Mouse (Mus musculus): ENCODE measurements around the gene Ltb4r1. TPM values are rescaled to one million over a fixed set of nuclear protein-coding genes. Genes with fewer than 3 reads are reported as not detected.

Gene Ltb4r1
- total and polyA plus RNA-seq, 3 experiments, result 0.21 to 0.33 TPM; not detected in 1

GRCm38 (mm10) chr14:55795380-55796163 lies 29.8 kb downstream of the Ltb4r1 start:
- in situ Hi-C loops (cut with MboI; ENCODE audit: low pct_ligation_motif_present, low pct_unique_long_range_greater_than_20kb, low sequenced_read_pairs), result no loop called here
- Histone ChIP-seq H3K4me3 (replicated peaks in 1 of 3; ENCODE audit: low read depth in 2 of 3, low read length in 2 of 3, poor library complexity in 1 of 3) (no peak overlapping the region), H3K9me3 (replicated peaks; ENCODE audit: low read length) (no peaks in the 10 kb centered on the region), H3K27ac (ENCODE audit: insufficient read depth, low read depth) (no peak overlapping the region), H3K4me1 (ENCODE audit: control insufficient read depth in 1 of 2, insufficient read depth in 2 of 2) (peaks cover 0 to 7% of the 10 kb centered on the region in 2 experiments; a peak in 2 of 4 replicates), H3K79me2 (replicated peaks; ENCODE audit: control insufficient read depth, extremely low read depth, insufficient read depth, poor library complexity, severe bottlenecking) (no peaks in the 10 kb centered on the region), H3K4me2 (ENCODE audit: insufficient read depth, low read depth, poor library complexity, severe bottlenecking) (no peak overlapping the region), H3K36me3 (replicated peaks in 1 of 2; ENCODE audit: control insufficient read depth in 1 of 2, insufficient read depth in 1 of 2, low read length in 1 of 2) (no peaks in the 10 kb centered on the region), H3K27me3 (replicated peaks) (no peaks in the 10 kb centered on the region), H3K9ac (ENCODE audit: insufficient read depth, low read depth) (no peak overlapping the region)
- DNase-seq (ENCODE audit: extremely low read depth), result peak; percentile 16
- dilution Hi-C loops (cut with MboI; ENCODE audit: extremely low pct_ligation_motif_present, extremely low pct_unique_long_range_greater_than_20kb, low sequenced_read_pairs), result no loop called here
- TF ChIP-seq ZMIZ1 (IDR thresholded peaks at IDR 0.05; ENCODE audit: low read depth, low read length) (no peak), JUND (conservative IDR thresholded peaks at IDR 0.05; ENCODE audit: low read depth, low read length) (no peak), CTCF (conservative IDR thresholded peaks at IDR 0.05 in 1 of 2, IDR thresholded peaks at IDR 0.05 in 1 of 2; ENCODE audit: low read depth in 2 of 2, low read length in 2 of 2) (no peak), ZC3H11A (IDR thresholded peaks at IDR 0.05; ENCODE audit: low read depth, low read length) (no peak), E2F4 (IDR thresholded peaks at IDR 0.05; ENCODE audit: insufficient replicate concordance, low read depth, low read length) (no peak), UBTF (IDR thresholded peaks at IDR 0.05; ENCODE audit: low read depth, low read length) (no peak), MAZ (IDR thresholded peaks at IDR 0.05; ENCODE audit: low read depth, low read length) (no peak), NRF1 (IDR thresholded peaks at IDR 0.05; ENCODE audit: low read depth, low read length) (no peak), GABPA (IDR thresholded peaks at IDR 0.05; ENCODE audit: insufficient replicate concordance, low read depth, low read length) (no peak), ZNF384 (IDR thresholded peaks at IDR 0.05; ENCODE audit: low read depth, low read length) (no peak), POLR2A (IDR thresholded peaks at IDR 0.05; ENCODE audit: low read depth, low read length) (no peak), MAX (IDR thresholded peaks at IDR 0.05; ENCODE audit: low read length) (no peak), MEF2A (IDR thresholded peaks at IDR 0.05; ENCODE audit: borderline replicate concordance, low read depth, low read length) (no peak), KAT2A (IDR thresholded peaks at IDR 0.05; ENCODE audit: insufficient replicate concordance, low read length) (no peak), RCOR1 (conservative IDR thresholded peaks at IDR 0.05; ENCODE audit: low read depth, low read length) (no peak), ELF1 (IDR thresholded peaks at IDR 0.05; ENCODE audit: low read depth, low read length) (no peak), CHD2 (IDR thresholded peaks at IDR 0.05; ENCODE audit: low read length) (no peak), TBP (conservative IDR thresholded peaks at IDR 0.05; ENCODE audit: low read depth, low read length) (no peak)

DNA sequence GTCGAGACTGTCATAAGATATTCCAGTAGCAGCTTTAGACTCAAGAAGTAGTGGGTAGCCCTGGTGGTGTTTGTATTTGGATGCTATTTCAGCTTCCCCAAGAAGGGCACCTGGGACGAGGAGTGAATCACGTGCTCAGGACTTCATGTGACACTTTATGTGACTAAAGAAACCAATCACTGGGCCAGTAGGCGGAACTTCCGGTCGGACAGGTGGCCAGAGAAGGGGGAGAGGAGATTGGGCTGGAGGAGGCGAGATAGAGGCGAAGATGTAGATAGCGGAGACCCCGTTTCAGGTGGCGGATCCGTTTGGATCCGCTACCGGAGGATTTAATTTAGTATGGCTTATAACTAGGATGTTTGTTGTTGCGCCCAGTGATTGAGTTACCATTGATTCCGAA lies 49.1 kb downstream of the Ltb4r1 start:
- H3K27ac ChIP-seq (ENCODE audit: insufficient read depth, low read depth), result no peak overlapping the region
- no peak overlapping the region for H3K9ac ChIP-seq (ENCODE audit: insufficient read depth, low read depth)
- no peaks in the 10 kb centered on the region for H3K9me3 ChIP-seq (replicated peaks; ENCODE audit: low read length)
- H3K27me3 ChIP-seq (replicated peaks), result no peaks in the 10 kb centered on the region
- no peaks in the 10 kb centered on the region for H3K36me3 ChIP-seq (replicated peaks in 1 of 2; ENCODE audit: control insufficient read depth in 1 of 2, insufficient read depth in 1 of 2, low read length in 1 of 2)
- H3K4me2 ChIP-seq (ENCODE audit: insufficient read depth, low read depth, poor library complexity, severe bottlenecking), result no peak overlapping the region
- dilution Hi-C loops (cut with MboI; ENCODE audit: extremely low pct_ligation_motif_present, extremely low pct_unique_long_range_greater_than_20kb, low sequenced_read_pairs) (no loop called here), in situ Hi-C loops (cut with MboI; ENCODE audit: low pct_ligation_motif_present, low pct_unique_long_range_greater_than_20kb, low sequenced_read_pairs) (no loop called here)
- peak; percentile 64 for DNase-seq (ENCODE audit: extremely low read depth)
- H3K4me3 ChIP-seq (replicated peaks in 1 of 3; ENCODE audit: low read depth in 2 of 3, low read length in 2 of 3, poor library complexity in 1 of 3), result peak overlapping the region; percentile 7 to 32 (median 10)
- no peaks in the 10 kb centered on the region for H3K79me2 ChIP-seq (replicated peaks; ENCODE audit: control insufficient read depth, extremely low read depth, insufficient read depth, poor library complexity, severe bottlenecking)
- no peaks in the 10 kb centered on the region for H3K4me1 ChIP-seq (ENCODE audit: control insufficient read depth in 1 of 2, insufficient read depth in 2 of 2)
- TF ChIP-seq PAX5 (IDR thresholded peaks at IDR 0.05; ENCODE audit: low read length) (no peak), POLR2AphosphoS2 (IDR thresholded peaks at IDR 0.05; ENCODE audit: low read depth, low read length) (no peak), MAX (IDR thresholded peaks at IDR 0.05; ENCODE audit: low read length) (peak; percentile 87), TCF12 (IDR thresholded peaks at IDR 0.05; ENCODE audit: low read depth, low read length) (no peak), JUND (conservative IDR thresholded peaks at IDR 0.05; ENCODE audit: low read depth, low read length) (no peak), USF2 (conservative IDR thresholded peaks at IDR 0.05; ENCODE audit: low read depth, low read length) (peak; percentile 81), USF1 (IDR thresholded peaks at IDR 0.05; ENCODE audit: low read depth, low read length) (peak; percentile 84), CTCF (conservative IDR thresholded peaks at IDR 0.05 in 1 of 2, IDR thresholded peaks at IDR 0.05 in 1 of 2; ENCODE audit: low read depth in 2 of 2, low read length in 2 of 2) (no peak), BHLHE40 (IDR thresholded peaks at IDR 0.05; ENCODE audit: low read depth, low read length) (peak; percentile 73), JUN (IDR thresholded peaks at IDR 0.05; ENCODE audit: insufficient read depth, low read depth, low read length) (no peak), MYC (IDR thresholded peaks at IDR 0.05; ENCODE audit: low read depth, low read length) (0 out of 2 replicates have a peak, but pooled peaks have one; percentile 8), CHD1 (IDR thresholded peaks at IDR 0.05; ENCODE audit: low read depth, low read length) (no peak), MAZ (IDR thresholded peaks at IDR 0.05; ENCODE audit: low read depth, low read length) (no peak), IRF4 (IDR thresholded peaks at IDR 0.05; ENCODE audit: low read depth, low read length) (no peak), CHD2 (IDR thresholded peaks at IDR 0.05; ENCODE audit: low read length) (no peak), UBTF (IDR thresholded peaks at IDR 0.05; ENCODE audit: low read depth, low read length) (no peak), ZMIZ1 (IDR thresholded peaks at IDR 0.05; ENCODE audit: low read depth, low read length) (no peak), SMC3 (IDR thresholded peaks at IDR 0.05; ENCODE audit: low read depth, low read length) (no peak), RCOR1 (conservative IDR thresholded peaks at IDR 0.05; ENCODE audit: low read depth, low read length) (no peak), ZC3H11A (IDR thresholded peaks at IDR 0.05; ENCODE audit: low read depth, low read length) (no peak), HCFC1 (IDR thresholded peaks at IDR 0.05; ENCODE audit: low read depth, low read length) (peak; percentile 44), KAT2A (IDR thresholded peaks at IDR 0.05; ENCODE audit: insufficient replicate concordance, low read length) (no peak)

All from CH12.LX (cell line).